Mouse (Mus musculus) forebrain, embryonic 10.5 days (tissue): ENCODE measurements around the gene Ptf1a. TPM values are rescaled to one million over a fixed set of nuclear protein-coding genes. Genes with fewer than 3 reads are reported as not detected.

Experiments used
- DNase-seq: peaks from one replicate; pipeline ENCODE4 v3.0.0-alpha.2; 2017; ENCODE audit warnings: low spot score; ENCODE audit errors: extremely low spot score
- H3K27ac ChIP-seq: fragments of 300-500 bp; sonication (generic); 2 replicates; pipeline ENCODE4 v1.5.1; 2016; ENCODE audit warnings: mild to moderate bottlenecking
- H3K27me3 ChIP-seq: fragments of 300-500 bp; sonication (generic); 2 replicates; pipeline ENCODE4 v1.6.1; 2016; ENCODE audit warnings: mild to moderate bottlenecking; ENCODE audit not compliant: poor library complexity, severe bottlenecking
- H3K36me3 ChIP-seq: fragments of 300-500 bp; sonication (generic); replicated peaks from 2 replicates; pipeline ENCODE4 v1.6.1; 2016; ENCODE audit warnings: mild to moderate bottlenecking, moderate library complexity
- H3K4me1 ChIP-seq: fragments of 300-500 bp; sonication (generic); 2 replicates; pipeline ENCODE4 v1.6.1; 2016
- H3K4me3 ChIP-seq: fragments of 300-500 bp; sonication (generic); 2 replicates; pipeline ENCODE4 v1.5.1; 2016; ENCODE audit warnings: mild to moderate bottlenecking, moderate library complexity
- H3K9me3 ChIP-seq: fragments of 300-500 bp; sonication (generic); 2 replicates; pipeline ENCODE4 v1.6.1; 2016; ENCODE audit warnings: mild to moderate bottlenecking, moderate library complexity
- WGBS: fragments of 180-500 bp; shearing (Covaris S2); methylation state at CpG from one replicate; pipeline ENCODE4 v1.1.7; 2016; 5-methylcytosine and 5-hydroxymethylcytosine counted together
- polyA plus RNA-seq: library from polyadenylated mRNA; unstranded; fragments of >200 nt; fragmentation: Nextera tagmentation; extraction: Ambion mirVana; gene quantifications from 2 replicates; pipeline ENCODE4 v1.2.1, GENCODE M21; 2016

Gene Ptf1a
- not detected in 2 replicates for polyA plus RNA-seq

GRCm38 (mm10) chr2:19444931-19445831 lies at the start of gene Ptf1a:
Ptf1a (plus strand) TSS chr2:19445663.
- Histone ChIP-seq H3K4me1 (peaks cover 36% of the 10 kb centered on the region), H3K27ac (no peak within 1 kb of the TSS), H3K36me3 (no peaks in the 10 kb centered on the region), H3K9me3 (no peaks in the 10 kb centered on the region), H3K4me3 (peak within 1 kb of the TSS; percentile 43), H3K27me3 (peaks cover 100% of the 10 kb centered on the region)
- under 1% methylated on average over 52 of the region's 53 CpGs for WGBS
- DNase-seq, result no peak

- Histone ChIP-seq H3K4me3 (no peak overlapping the region), H3K27me3 (no peaks in the 10 kb centered on the region), H3K4me1 (peaks cover 3% of the 10 kb centered on the region; the same call in 1 of the 2 replicates), H3K27ac (no peak overlapping the region), H3K9me3 (no peaks in the 10 kb centered on the region), H3K36me3 (no peaks in the 10 kb centered on the region)
- WGBS, result 90% methylated on average over 5 of the region's 5 CpGs
- no peak for DNase-seq
Measured at GRCm38 (mm10) chr2:19405409-19405808, 40.1 kb upstream of the Ptf1a start.

GRCm38 (mm10) chr2:19406531-19406930 lies 38.9 kb upstream of the Ptf1a start:
- DNase-seq, result no peak
- Histone ChIP-seq H3K27ac (no peak overlapping the region), H3K27me3 (no peaks in the 10 kb centered on the region), H3K36me3 (no peaks in the 10 kb centered on the region), H3K4me3 (no peak overlapping the region), H3K4me1 (peaks cover 3% of the 10 kb centered on the region; the same call in 1 of the 2 replicates), H3K9me3 (no peaks in the 10 kb centered on the region)
- 67% methylated on average over 3 of the region's 3 CpGs for whole genome bisulfite sequencing

GRCm38 (mm10) chr2:19414222-19414965 lies 31.1 kb upstream of the Ptf1a start:
- no peaks in the 10 kb centered on the region for H3K36me3 ChIP-seq
- DNase-seq, result peak; percentile 65
- WGBS, result 20% methylated on average over 19 of the region's 19 CpGs
- H3K4me1 ChIP-seq, result peaks cover 5% of the 10 kb centered on the region
- peak overlapping the region; percentile 39 for H3K4me3 ChIP-seq
- no peaks in the 10 kb centered on the region for H3K9me3 ChIP-seq
- peaks cover 28% of the 10 kb centered on the region for H3K27me3 ChIP-seq
- no peak overlapping the region for H3K27ac ChIP-seq

GRCm38 (mm10) chr2:19415063-19415521 lies 30.4 kb upstream of the Ptf1a start:
- H3K27ac ChIP-seq, result no peak overlapping the region
- H3K9me3 ChIP-seq, result no peaks in the 10 kb centered on the region
- 1% methylated on average over 6 of the region's 6 CpGs for WGBS
- peak; percentile 25 for DNase-seq
- H3K36me3 ChIP-seq, result no peaks in the 10 kb centered on the region
- H3K4me1 ChIP-seq, result peaks cover 5% of the 10 kb centered on the region
- peaks cover 28% of the 10 kb centered on the region for H3K27me3 ChIP-seq
- H3K4me3 ChIP-seq, result peak overlapping the region; percentile 39

GRCm38 (mm10) chr2:19416066-19416465 lies 29.4 kb upstream of the Ptf1a start:
- Histone ChIP-seq H3K9me3 (no peaks in the 10 kb centered on the region), H3K4me1 (peaks cover 5% of the 10 kb centered on the region), H3K36me3 (no peaks in the 10 kb centered on the region), H3K4me3 (no peak overlapping the region), H3K27ac (no peak overlapping the region), H3K27me3 (peaks cover 31% of the 10 kb centered on the region)
- WGBS, result 64% methylated on average over 6 of the region's 6 CpGs
- no peak for DNase-seq

GRCm38 (mm10) chr2:19419686-19420345 lies 25.6 kb upstream of the Ptf1a start:
- no peak for DNase-seq
- no peaks in the 10 kb centered on the region for H3K36me3 ChIP-seq
- H3K4me1 ChIP-seq, result peaks cover 6% of the 10 kb centered on the region
- 75% methylated on average over 1 of the region's 1 CpGs for WGBS
- no peak overlapping the region for H3K27ac ChIP-seq
- no peak overlapping the region for H3K4me3 ChIP-seq
- H3K27me3 ChIP-seq, result peaks cover 57% of the 10 kb centered on the region
- H3K9me3 ChIP-seq, result no peaks in the 10 kb centered on the region

GRCm38 (mm10) chr2:19422226-19422625 lies 23.2 kb upstream of the Ptf1a start:
- no peak overlapping the region for H3K4me3 ChIP-seq
- no peaks in the 10 kb centered on the region for H3K36me3 ChIP-seq
- no peak overlapping the region for H3K27ac ChIP-seq
- H3K4me1 ChIP-seq, result peaks cover 4% of the 10 kb centered on the region; the same call in 1 of the 2 replicates
- H3K9me3 ChIP-seq, result no peaks in the 10 kb centered on the region
- peaks cover 65% of the 10 kb centered on the region for H3K27me3 ChIP-seq
- DNase-seq, result no peak

GRCm38 (mm10) chr2:19423086-19423485 lies 22.4 kb upstream of the Ptf1a start:
- Histone ChIP-seq H3K27me3 (peaks cover 65% of the 10 kb centered on the region), H3K4me1 (peaks cover 4% of the 10 kb centered on the region; the same call in 1 of the 2 replicates), H3K27ac (no peak overlapping the region), H3K9me3 (no peaks in the 10 kb centered on the region), H3K4me3 (no peak overlapping the region), H3K36me3 (no peaks in the 10 kb centered on the region)
- 66% methylated on average over 6 of the region's 6 CpGs for WGBS
- no peak for DNase-seq

GRCm38 (mm10) chr2:19429031-19429430 lies 16.4 kb upstream of the Ptf1a start:
- Histone ChIP-seq H3K27ac (no peak overlapping the region), H3K9me3 (no peaks in the 10 kb centered on the region), H3K4me1 (peaks cover 19% of the 10 kb centered on the region), H3K27me3 (peaks cover 99% of the 10 kb centered on the region), H3K4me3 (no peak overlapping the region), H3K36me3 (no peaks in the 10 kb centered on the region)
- WGBS, result 6% methylated on average over 10 of the region's 10 CpGs
- peak; percentile 58 for DNase-seq

GRCm38 (mm10) chr2:19429691-19430690 lies 15.5 kb upstream of the Ptf1a start:
- Histone ChIP-seq H3K36me3 (no peaks in the 10 kb centered on the region), H3K9me3 (no peaks in the 10 kb centered on the region), H3K4me1 (peaks cover 19% of the 10 kb centered on the region), H3K4me3 (0 out of 2 replicates have a peak overlapping the region, but pooled peaks have one; percentile 38), H3K27ac (no peak overlapping the region), H3K27me3 (peaks cover 99% of the 10 kb centered on the region)
- 3% methylated on average over 31 of the region's 31 CpGs for WGBS
- no peak for DNase-seq
